Comparison of ENCODE assay signal across 8 mouse cellular contexts in the genomic region with DNA sequence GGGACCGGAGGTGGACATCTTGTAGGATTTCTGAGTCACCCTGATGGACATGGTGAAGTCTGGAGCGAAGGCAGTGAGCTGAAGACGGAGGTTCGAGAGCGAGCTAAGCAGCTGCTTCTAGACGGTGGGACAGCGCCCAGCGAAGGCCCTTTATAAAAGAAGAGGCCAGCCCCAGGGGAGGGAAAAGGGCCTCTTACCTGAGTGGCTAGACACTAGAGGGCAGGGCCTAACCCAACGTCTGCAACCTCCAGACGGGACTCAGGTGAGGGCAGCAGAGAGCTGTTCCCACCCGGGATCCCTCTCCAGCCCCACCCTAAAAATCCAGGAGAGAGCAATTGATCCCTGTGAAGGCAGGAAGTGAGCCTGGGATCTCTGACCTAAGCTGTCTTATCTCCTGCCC. TPM values are rescaled to one million over a fixed set of nuclear protein-coding genes. Genes with fewer than 3 reads are reported as not detected.
A peak's percentile ranks its signal among the peaks of the same experiment; 100 is the strongest.
DNase-seq lines count a peak whose midpoint lies in the region; ATAC-seq and TF ChIP-seq lines count a peak whose summit lies in the region.
"Had no signal": no experiment of that assay in that cellular context is flagged by ENCODE, and none has a peak within 500 bp of the region (broad histone marks: within the 10 kb centered on the region; RNA-seq: fewer than 3 reads in every experiment).

Krt8 (minus strand) TSS at position 294 of the 400 bp plus-strand sequence.

- H3K27ac ChIP-seq in forebrain, embryonic 10.5 days = peak within 1 kb of the TSS; percentile 82
- peak within 1 kb of the TSS; percentile 61 for H3K27ac ChIP-seq in kidney, postnatal 0 days

- H3K4me3 ChIP-seq in forebrain, embryonic 10.5 days = peak within 1 kb of the TSS; percentile 53
- H3K4me3 ChIP-seq in kidney, postnatal 0 days (replicated peaks; ENCODE audit: low read depth, low read length) = peak within 1 kb of the TSS; percentile 42

- H3K9me3 ChIP-seq in forebrain, embryonic 10.5 days = no peaks in the 10 kb centered on the region
- H3K9me3 ChIP-seq in kidney, postnatal 0 days (replicated peaks; ENCODE audit: low read length) = no peaks in the 10 kb centered on the region

- no peaks in the 10 kb centered on the region for H3K36me3 ChIP-seq in forebrain, embryonic 10.5 days (replicated peaks)
- H3K36me3 ChIP-seq in kidney, postnatal 0 days (ENCODE audit: insufficient read depth, low read length) = 0 out of 2 replicates have a peak, but pooled peaks cover 2% of the 10 kb centered on the region

- peak within 1 kb of the TSS; percentile 64 for H3K9ac ChIP-seq in kidney, postnatal 0 days (ENCODE audit: low read depth, low read length)

- H3K4me1 ChIP-seq in forebrain, embryonic 10.5 days = peaks cover 52% of the 10 kb centered on the region
- H3K4me1 ChIP-seq in kidney, postnatal 0 days (replicated peaks; ENCODE audit: insufficient read depth, low read length) = peaks cover 11% of the 10 kb centered on the region; the same call in 1 of the 2 replicates

- ATAC-seq in kidney, postnatal 0 days (replicated peaks; ENCODE audit: low FRiP score, low read depth) = peak; percentile 52
- no peak for ATAC-seq in megakaryocyte progenitor cell, adult 5-6 weeks (replicated peaks; ENCODE audit: poor library complexity)

- peak within 1 kb of the TSS; percentile 61 for H3K4me2 ChIP-seq in kidney, postnatal 0 days (ENCODE audit: low read length)

- DNase-seq in ZHBTc4 (ENCODE audit: low read depth, low spot score) = peak; percentile 46
- DNase-seq in forebrain, embryonic 10.5 days (ENCODE audit: extremely low spot score, low spot score) = no peak
- DNase-seq in kidney, postnatal 0 days (ENCODE audit: low spot score) = no peak
- peak; percentile 57 for DNase-seq in lung, postnatal 14 days
- no peak for DNase-seq in left cerebral cortex, postnatal 25 days (ENCODE audit: low spot score in 2 of 2)
- DNase-seq in left cerebral cortex, postnatal 36 days (ENCODE audit: low spot score in 2 of 2) = no peak

- intact Hi-C loops in left cerebral cortex, postnatal 25 days (cut with DNase I) = no loop called here
- intact Hi-C loops in left cerebral cortex, postnatal 36 days (cut with DNase I) = no loop called here

- peaks cover 91% of the 10 kb centered on the region for H3K27me3 ChIP-seq in forebrain, embryonic 10.5 days (ENCODE audit: poor library complexity, severe bottlenecking)
- no peaks in the 10 kb centered on the region for H3K27me3 ChIP-seq in kidney, postnatal 0 days (ENCODE audit: insufficient read depth, low read length)

- peak; percentile 67 for TF ChIP-seq CTCF in kidney, postnatal 0 days (IDR thresholded peaks at IDR 0.05; ENCODE audit: low read depth)

- 9% methylated on average over 11 of the region's 11 CpGs for WGBS in forebrain, embryonic 10.5 days
- 28% methylated on average over 10 of the region's 11 CpGs for WGBS in kidney, postnatal 0 days

RNA-seq across cellular contexts. Expression of gene Krt8, which starts in this region (rescaled TPM):
- polyA plus RNA-seq in forebrain, embryonic 10.5 days (2016; fragmentation: Nextera tagmentation; extraction: Ambion mirVana) = 32.6 and 35.6 TPM in 2 replicates
- polyA plus RNA-seq in kidney, postnatal 0 days (2015; fragmentation: Nextera tagmentation; extraction: Ambion mirVana) = 305 and 333 TPM in 2 replicates
- total RNA-seq in left cerebral cortex, postnatal 25 days (2021) = under 1 TPM in 1 of 2 experiments, not detected in 1; 0.32 TPM
- not detected for total RNA-seq in left cerebral cortex, postnatal 36 days (2021)
- 0.12 and 0.73 TPM in 2 replicates for total RNA-seq in megakaryocyte progenitor cell, adult 5-6 weeks (2015)
- 0.12 and 0.44 TPM in 2 replicates for total RNA-seq in megakaryocyte progenitor cell, adult 5-6 weeks (2017)
- total RNA-seq: common myeloid progenitor, adult 5-6 weeks had no signal

Comparison
In these comparisons a context has a peak if more than half of its experiments do, and no peak if none do; other contexts are left out.
1. DNase-seq: peak in ZHBTc4 (single experiment) and lung, postnatal 14 days (single experiment); none in forebrain, embryonic 10.5 days (single experiment), kidney, postnatal 0 days (single experiment), left cerebral cortex, postnatal 25 days (0 of 2) and left cerebral cortex, postnatal 36 days (0 of 2).